Mouse (Mus musculus) heart, postnatal 36 days (tissue): ENCODE results near the gene Slc31a2. TPM values are rescaled to one million over a fixed set of nuclear protein-coding genes. Genes with fewer than 3 reads are reported as not detected.
"Not testable (repeated sequence)": the region's sequence is repeated elsewhere in the genome, so short reads cannot be mapped to it uniquely, and the experiment has no call there.

Experiments
- DNase-seq, 2 experiments: peaks; one replicate each; pipeline ENCODE4 v3.0.0; 2021 to 2022
- intact Hi-C: fragments of 180-260 bp; cut with DNase I; formaldehyde crosslinking; loops from one replicate; pipeline ENCODE4 v1.15.1; 2025
- total RNA-seq, 2 experiments: library from RNA; stranded (reverse); gene quantifications; 2 replicates each; pipeline ENCODE4 v1.2.3; 2021

The Slc31a2 gene
- total RNA-seq, result 10 to 100 TPM; 17.8 to 29.7 TPM

GRCm38 (mm10) chr4:62262276-62262675, at the start of gene Slc31a2:
Gene Slc31a2, plus strand, starts transcription at chr4:62262562.
- intact Hi-C loops, result no loop called here
- DNase-seq, result no peak

GRCm38 (mm10) chr4:62213490-62213889, 48.9 kb upstream of the Slc31a2 start:
- intact Hi-C loops, result no loop called here
- DNase-seq, result no peak

GRCm38 (mm10) chr4:62228391-62228790, 34.0 kb upstream of the Slc31a2 start:
- intact Hi-C loops, result loop anchor here (5.0 kb wide), 1 partner anchor 96 kb away; no protein-coding TSS in a partner anchor
- DNase-seq, result peak; percentile 44 to 67

- peak in 1 of 2 experiments; percentile 22 for DNase-seq
- intact Hi-C loops, result loop anchor here (5.0 kb wide), 1 partner anchor 97 kb away; no protein-coding TSS in a partner anchor
Measured at GRCm38 (mm10) chr4:62229448-62229847, 32.9 kb upstream of the Slc31a2 start.

GRCm38 (mm10) chr4:62230153-62230552, 32.2 kb upstream of the Slc31a2 start:
- intact Hi-C loops, result no loop called here
- DNase-seq, result no peak

GRCm38 (mm10) chr4:62230769-62231168, 31.6 kb upstream of the Slc31a2 start, which contains the start of gene Zfp37:
Gene Zfp37, minus strand, starts transcription at chr4:62231047.
- no peak for DNase-seq
- intact Hi-C loops, result no loop called here

- DNase-seq, result no peak
- intact Hi-C loops, result no loop called here
Measured at GRCm38 (mm10) chr4:62240586-62240985, 21.8 kb upstream of the Slc31a2 start.

- intact Hi-C loops, result no loop called here
Measured at GRCm38 (mm10) chr4:62248328-62248727, 14.0 kb upstream of the Slc31a2 start.

GRCm38 (mm10) chr4:62250896-62251544, 11.3 kb upstream of the Slc31a2 start:
- intact Hi-C loops, result no loop called here
- no peak for DNase-seq

More at GRCm38 (mm10) chr4:62248328-62248727, 14.0 kb upstream of the Slc31a2 start:
- DNase-seq, result no peak

GRCm38 (mm10) chr4:62251776-62252175, 10.6 kb upstream of the Slc31a2 start:
- DNase-seq, result no peak
- intact Hi-C loops, result no loop called here

GRCm38 (mm10) chr4:62254551-62254950, 7.8 kb upstream of the Slc31a2 start:
- intact Hi-C loops, result no loop called here
- no peak for DNase-seq

- intact Hi-C loops, result no loop called here
- DNase-seq, result peak; percentile 28 to 50
Measured at GRCm38 (mm10) chr4:62256931-62257330, 5.4 kb upstream of the Slc31a2 start.

GRCm38 (mm10) chr4:62263133-62263844, 927 bp downstream of the Slc31a2 start:
- intact Hi-C loops, result no loop called here
- peak in 1 of 2 experiments; percentile 19 for DNase-seq

GRCm38 (mm10) chr4:62265154-62265836, 2.9 kb downstream of the Slc31a2 start:
- no peak for DNase-seq
- intact Hi-C loops, result no loop called here

- intact Hi-C loops, DNase-seq: not testable (repeated sequence)
Measured at GRCm38 (mm10) chr4:62266016-62266415, 3.7 kb downstream of the Slc31a2 start.

- intact Hi-C loops, result no loop called here
Measured at GRCm38 (mm10) chr4:62267101-62267500, 4.7 kb downstream of the Slc31a2 start.

GRCm38 (mm10) chr4:62272696-62273095, 10.3 kb downstream of the Slc31a2 start:
- DNase-seq, result no peak
- intact Hi-C loops, result no loop called here

More at GRCm38 (mm10) chr4:62267101-62267500, 4.7 kb downstream of the Slc31a2 start:
- no peak for DNase-seq

- intact Hi-C loops, result no loop called here
- no peak for DNase-seq
Measured at GRCm38 (mm10) chr4:62273916-62274315, 11.6 kb downstream of the Slc31a2 start.

GRCm38 (mm10) chr4:62274841-62275536, 12.6 kb downstream of the Slc31a2 start:
- DNase-seq, result no peak
- intact Hi-C loops, result no loop called here

- intact Hi-C loops, result no loop called here
- DNase-seq, result no peak
Measured at GRCm38 (mm10) chr4:62276642-62277041, 14.3 kb downstream of the Slc31a2 start.

GRCm38 (mm10) chr4:62277222-62277621, 14.9 kb downstream of the Slc31a2 start:
- no peak for DNase-seq
- intact Hi-C loops, result no loop called here
